Mouse (Mus musculus) heart, adult 11 months (tissue): ENCODE measurements around the gene Exoc4.

Experiments used
- DNase-seq: peaks from one replicate; pipeline ENCODE4 v3.0.0; 2022

The Exoc4 gene

DNA sequence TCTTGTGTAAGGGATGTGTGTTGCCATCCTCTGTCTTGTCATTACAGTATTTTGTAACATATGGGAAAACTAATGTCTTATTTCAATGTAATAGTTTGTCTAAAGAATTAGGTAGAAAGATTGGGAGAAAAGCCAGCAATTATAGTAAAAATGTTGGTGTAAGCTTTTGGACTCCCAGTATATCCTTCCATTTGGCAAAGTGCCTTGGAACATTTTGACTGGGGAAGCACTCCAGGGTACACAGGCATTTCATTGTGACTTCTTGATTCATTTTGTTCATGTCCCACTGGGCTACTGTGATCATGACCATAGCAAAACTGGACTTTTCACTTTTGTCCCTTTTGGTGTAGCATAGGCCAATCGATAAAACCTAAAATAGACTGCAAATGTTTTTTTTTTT is 61.6 kb downstream of the Exoc4 start:
- DNase-seq: no peak

DNA sequence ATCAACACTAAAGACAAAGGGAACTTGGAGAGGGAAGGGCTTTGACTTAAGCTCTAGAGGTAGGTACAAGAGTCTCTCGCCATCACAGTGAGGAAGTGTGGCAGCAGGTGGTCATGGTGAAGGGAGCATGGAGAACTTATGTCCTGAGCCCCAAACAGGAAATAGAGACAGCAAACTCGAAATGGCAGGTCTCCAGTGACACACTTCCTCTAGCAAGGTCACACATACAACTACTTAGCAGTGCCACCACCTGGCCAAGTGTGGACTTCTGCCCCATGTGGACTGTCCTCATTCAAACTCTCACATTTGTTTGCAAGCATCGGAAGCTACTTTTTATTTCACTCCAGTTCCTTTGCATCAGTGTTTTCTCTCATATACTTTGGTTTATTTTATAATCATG is 74.0 kb downstream of the Exoc4 start:
- no peak for DNase-seq

DNA sequence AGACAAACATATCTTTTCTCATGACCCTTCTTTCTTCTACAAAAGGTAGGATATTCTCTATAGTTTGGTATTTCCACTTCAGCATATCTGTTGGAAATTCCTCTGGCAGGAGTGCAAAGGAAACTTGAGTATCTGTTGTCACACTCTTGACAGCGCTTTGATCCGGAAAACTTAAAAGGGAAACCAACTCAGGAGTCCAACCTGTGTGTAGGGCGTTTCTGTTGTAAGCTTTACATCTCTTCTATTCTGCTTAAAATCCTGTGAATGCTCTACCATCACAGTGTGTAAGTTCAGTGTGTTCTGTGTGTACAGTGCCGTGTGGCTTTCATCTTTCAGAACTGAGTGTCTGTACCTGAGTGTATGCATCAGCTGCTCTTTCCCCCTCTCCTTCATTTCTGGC is 74.5 kb downstream of the Exoc4 start:
- DNase-seq: no peak

DNA sequence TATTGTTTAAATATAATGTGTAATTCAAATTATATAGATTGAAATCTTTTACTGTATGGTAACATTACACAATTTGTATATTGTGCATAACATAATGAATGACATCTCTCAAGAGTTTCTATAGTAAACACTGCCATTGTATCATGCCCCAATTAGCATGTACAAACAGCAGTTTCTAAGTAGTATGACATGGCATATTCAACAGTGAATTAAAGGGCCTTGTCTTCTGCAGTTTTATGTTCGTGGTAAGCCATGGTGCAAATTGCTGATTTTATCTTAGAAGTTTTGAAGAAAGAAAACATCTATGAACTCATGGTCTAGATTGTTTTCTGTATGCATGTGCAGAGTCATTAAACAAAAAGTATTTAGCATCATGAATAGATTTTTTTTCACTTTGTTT is 79.4 kb downstream of the Exoc4 start:
- no peak for DNase-seq

DNA sequence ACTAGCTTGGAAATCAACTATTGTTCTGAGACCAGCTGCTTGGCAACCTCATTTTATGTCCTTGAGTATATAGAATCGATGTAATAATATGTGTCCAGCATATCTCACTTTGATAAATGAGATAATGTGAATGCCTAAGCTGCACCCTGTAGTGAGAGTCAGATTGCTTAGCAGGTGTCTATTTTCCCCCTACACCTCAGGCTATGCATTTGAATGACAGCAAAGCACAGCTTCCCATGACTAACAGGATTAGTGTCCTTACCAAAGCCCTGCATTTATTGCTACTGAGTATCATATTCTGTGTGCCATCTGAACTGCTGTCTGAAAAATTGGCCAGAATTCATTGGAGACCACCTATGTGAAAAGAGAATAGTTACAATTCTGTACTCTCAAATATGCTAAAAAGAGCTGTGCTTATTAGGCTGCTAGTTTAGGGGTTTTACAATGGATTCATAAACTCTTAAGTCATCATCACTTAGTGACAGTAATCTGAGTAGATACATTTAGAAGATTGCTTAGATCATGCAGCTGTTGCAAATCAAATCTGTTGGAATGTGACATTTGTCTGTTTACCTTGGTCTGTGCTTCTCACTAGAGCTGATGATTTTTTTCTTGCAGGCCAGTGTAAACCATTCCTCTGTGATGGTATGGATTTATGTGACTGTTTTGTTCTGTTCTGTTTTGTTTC is 98.3 kb downstream of the Exoc4 start:
- DNase-seq: no peak

DNA sequence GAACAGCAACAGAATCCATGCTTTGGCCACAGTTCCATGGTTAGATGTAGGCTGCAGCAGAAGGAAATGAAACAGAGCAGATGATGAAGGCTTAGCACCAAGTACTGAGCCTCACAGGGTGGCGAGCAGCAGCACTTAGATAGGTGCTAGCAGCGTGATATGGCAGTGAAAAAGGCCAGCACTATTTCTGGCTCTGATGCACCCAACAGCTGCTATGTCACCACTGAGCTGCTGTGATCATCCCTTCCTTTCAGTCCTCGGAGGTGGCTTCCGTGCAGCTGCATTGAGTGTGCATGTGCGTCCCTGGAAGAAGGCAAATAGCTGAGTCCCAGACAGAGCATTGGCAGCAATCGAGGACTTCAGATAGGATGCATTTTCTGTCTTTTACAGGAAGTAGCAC is 112.7 kb downstream of the Exoc4 start:
- DNase-seq: peak; percentile 89

DNA sequence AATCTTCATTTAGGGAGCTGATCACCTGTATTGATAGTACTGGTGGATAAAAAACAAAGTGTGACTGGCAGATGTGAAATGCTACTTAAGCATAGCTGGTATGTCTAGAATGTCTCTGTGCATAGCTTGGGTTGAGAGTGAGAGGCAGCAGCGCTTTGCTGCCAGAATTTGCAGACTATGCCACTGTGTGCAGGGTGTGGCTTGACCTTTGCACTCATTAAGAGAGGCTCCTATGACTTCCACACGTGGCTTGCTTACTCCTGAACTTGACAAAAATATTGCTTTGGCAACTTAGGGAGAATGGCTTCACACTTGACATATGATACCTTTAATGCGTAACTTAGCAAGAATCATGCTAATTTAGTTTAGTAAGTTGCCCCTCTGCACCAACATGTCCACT is 131.6 kb downstream of the Exoc4 start:
- DNase-seq: no peak

DNA sequence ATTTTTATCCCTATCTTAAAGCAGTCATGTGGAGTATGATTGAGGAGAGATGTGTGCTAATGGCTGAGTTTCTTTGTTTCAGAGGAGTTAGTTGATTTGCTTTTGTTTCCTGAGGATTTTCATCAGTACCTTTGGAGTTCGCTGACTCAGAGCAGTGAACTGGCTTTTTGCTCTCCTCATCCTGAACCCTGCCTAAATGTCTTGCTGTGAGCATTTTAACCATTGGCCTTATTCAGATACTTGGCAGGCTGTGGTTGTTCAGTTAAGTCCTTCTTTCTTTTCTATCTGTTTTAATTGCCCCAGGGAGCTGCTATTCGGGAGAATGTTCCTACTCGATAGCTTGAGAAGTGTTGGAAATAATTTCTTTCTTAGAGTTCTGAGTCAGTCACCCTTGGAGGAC is 133.3 kb downstream of the Exoc4 start:
- no peak for DNase-seq

DNA sequence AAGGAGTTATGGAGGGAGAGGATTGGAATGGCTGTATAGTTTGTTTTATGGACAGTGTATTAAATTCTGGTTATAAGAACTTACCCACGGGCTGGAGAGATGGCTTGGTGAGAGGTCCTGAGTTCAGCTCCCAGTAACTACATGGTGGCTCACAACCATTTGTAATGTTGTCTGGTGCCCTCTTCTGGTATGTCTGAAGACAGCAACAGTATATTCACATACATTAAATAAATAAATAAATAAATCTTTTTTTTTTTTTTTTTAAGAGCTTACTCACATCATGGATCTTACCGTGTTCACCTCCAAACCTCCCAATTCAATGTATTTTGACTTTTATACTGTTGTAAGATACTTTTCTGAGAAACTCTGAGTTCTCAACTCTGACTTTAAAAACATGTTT is 143.1 kb downstream of the Exoc4 start:
- DNase-seq: peak; percentile 51

DNA sequence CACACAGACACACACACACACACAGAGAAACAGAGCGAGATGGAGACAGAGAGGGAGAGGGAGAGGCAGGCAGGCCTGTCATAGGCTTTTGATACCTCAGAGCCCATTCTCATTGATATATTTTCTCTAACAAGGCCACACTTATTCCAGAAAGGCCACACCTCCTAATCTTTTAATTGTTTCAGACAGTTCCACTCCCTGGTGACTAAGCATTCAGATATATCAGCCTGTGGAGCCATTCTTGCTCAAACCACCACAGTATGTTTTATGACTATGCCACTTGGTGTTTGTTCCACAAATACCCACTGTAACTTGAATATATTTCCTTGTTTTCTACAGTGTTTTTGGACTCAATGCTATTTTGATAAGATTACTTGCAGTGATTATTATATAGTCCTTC is 150.6 kb downstream of the Exoc4 start:
- DNase-seq: no peak

DNA sequence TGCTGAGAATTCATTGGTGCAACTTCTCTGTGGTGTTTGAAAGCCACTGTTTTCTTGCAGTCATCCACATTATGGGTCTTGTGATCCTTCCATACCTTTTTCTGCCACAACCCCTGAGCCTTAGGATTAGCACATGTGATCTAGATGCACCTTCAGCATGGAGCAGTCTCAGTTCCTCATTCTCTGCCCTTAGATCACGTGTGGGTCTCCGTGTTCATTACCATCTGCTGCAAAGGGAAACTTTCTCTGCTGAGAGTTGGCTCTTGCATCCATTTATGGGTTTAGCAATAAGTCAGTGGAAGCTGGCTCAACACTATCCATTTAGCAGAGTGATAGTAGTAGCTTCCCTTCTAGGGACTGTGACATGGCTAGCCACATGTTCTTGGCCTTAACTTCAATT is 152.3 kb downstream of the Exoc4 start:
- DNase-seq: peak; percentile 93

DNA sequence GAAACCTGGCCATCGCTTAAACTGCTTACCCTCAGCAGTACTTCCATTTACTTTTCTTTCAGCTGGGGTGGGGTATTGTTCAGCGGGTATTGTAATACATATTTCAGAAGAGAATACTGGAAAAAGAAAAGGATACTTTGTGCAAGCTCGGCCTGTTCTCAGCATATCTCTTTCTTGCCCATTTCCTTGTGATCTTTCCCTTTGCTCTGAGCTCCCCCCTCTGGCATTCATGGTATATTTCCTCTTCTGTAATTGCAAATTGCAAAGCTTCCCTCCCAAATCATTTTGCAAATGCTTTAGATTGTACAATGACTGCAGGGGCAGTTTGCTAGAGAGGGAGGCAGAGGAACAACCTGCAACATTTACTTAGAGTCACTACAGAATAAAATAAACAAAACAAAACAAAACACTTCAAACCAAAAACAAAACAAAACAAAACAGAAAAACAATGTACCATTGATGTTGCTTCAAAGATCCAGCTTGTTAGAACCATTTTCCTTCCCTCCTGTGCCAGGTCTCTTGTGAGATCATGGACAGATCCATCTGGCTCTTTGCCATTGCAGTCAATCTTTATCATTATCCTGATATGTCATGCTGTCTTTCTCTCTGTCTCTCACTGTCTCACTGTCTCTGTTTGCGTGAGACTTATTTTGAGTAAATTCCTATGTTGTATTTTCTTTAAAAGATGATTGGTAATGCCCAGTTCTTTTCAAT is 156.8 kb downstream of the Exoc4 start:
- DNase-seq: no peak

DNA sequence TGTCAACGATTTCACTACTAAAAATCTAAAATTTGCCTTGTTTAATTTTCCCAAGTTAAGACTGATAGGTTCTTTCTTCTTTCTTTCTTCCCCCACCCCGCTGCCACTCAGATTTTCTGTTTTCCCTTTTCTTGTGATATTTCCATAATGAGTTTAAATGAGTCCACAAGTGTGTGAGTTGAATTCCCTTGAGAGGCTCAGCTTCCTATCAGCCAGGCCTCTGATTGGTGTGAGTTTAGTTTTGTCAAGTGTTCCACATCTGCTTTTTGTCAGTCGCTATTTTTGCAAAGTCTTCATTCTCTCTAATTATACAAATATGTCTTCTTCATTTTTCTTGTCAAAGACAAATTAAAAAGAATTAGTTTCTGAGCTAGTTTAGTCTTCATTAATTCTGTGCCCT is 160.7 kb downstream of the Exoc4 start:
- no peak for DNase-seq

DNA sequence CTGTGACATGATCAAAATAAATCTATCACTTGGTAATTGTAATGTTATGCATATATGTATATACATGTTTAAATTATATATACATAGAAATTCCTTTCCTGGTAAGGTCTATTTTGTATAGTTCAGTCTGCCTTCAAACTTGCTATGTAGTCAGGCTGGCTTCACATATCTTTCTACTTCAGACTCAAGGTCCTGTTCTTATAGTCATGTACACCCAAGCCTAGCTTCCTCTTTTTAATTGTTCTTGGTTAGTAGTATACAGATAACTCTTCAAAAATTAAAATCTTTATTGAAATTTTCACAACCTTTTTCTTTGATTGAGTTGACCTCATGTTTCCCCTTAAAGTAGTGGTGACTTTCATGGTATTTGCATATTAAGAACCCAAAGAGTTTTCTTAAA is 176.1 kb downstream of the Exoc4 start:
- DNase-seq: no peak

DNA sequence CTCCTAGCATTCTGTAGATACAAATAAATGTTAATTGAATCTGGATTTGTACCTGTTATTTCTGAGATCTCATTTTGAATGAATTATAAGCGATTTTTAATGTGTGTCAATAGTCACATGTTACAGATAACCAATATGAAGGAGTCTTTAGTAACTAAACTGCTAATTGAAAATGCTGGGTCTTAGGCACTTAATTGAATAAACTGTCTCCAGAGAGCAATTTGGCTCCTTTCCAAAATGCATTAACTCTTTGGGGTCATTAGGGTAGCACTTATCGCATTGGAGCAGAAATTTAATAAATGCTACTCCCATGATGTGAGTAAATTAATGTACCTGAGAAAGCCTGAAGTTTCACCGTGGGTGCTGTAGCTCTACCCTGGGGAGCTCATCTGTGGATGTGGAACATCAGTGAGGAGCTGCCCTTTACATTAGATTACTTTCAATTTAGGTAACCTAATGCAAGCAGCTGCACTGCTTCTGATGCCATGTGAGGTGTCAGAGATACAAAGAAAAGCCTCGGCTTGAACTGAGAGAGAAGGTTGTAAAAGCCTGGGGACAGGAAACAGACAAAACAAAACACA is 182.4 kb downstream of the Exoc4 start:
- DNase-seq: no peak

DNA sequence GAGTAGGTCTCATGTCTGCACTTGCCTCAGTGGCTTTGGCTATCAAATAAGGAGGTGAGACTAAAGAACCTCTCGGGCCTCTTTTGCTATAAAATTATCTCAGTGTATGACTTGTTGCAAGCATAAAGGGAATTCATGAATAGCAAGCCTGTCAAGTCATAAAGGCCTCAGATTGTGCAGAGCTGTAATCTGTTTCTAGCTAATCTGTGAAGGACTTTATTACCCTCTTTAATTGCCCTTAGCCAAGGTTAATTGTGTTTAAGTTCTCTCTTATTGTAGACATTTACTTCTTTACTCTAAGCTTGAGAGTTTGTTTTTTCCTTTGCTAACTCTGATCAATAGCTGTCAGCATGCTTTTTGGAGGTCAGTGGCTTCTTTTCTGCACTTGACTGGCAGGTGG is 191.6 kb downstream of the Exoc4 start:
- no peak for DNase-seq

DNA sequence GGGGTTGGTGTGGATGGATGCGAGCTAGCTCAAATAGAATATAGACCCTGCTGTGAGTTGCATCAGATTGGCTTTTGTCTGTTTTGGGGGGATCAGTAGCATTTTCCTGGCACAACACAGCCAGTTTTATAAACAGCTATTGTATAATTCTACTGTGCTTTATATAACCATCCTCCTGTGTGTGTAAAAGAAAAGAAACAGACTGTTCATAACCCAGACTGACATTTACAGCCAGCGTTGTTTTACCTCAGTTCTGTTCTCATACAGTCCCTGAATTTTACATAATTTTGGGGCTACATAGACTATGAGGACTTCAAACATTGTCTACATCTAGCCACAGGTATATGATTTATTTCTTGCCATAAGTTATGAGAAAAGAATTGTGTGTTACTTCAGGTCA is 204.9 kb downstream of the Exoc4 start:
- DNase-seq: no peak

DNA sequence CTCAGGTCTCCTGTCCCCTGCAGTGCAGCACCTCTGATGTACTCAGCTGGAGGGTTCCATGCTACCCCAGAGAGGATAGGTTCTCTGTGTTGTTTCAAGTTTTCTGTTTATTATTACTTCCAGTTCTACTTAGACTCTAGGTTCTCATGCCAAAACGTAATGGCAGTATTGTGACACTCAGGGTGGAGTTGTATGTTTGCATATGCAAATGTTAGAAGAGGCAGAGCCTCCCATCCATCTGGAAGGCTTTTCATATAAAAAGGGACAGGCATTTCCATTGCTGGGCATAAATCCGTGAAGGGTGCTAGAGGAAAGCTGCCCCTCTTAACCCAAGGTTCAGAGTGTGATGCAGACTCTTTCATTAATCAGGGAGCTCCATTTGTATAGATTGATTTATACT is 205.5 kb downstream of the Exoc4 start:
- DNase-seq: no peak

DNA sequence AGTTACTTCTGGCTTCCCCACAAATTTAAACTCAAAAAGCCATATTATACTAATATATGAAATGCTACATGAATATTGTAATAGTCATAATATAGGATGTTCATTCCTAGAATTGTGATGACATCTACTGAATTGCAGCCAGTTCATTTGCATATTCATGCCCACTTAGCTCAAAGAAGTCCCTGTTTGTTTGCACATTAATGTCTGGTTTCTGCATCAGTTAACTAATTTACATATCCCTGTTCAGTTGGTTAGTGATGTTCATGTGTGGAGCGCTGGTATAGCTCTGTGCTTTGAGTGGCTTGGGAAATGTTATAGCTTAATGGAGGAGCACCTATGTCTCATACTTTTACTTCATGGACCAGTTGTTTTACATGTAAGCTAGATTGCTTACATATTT is 206.4 kb downstream of the Exoc4 start:
- no peak for DNase-seq

DNA sequence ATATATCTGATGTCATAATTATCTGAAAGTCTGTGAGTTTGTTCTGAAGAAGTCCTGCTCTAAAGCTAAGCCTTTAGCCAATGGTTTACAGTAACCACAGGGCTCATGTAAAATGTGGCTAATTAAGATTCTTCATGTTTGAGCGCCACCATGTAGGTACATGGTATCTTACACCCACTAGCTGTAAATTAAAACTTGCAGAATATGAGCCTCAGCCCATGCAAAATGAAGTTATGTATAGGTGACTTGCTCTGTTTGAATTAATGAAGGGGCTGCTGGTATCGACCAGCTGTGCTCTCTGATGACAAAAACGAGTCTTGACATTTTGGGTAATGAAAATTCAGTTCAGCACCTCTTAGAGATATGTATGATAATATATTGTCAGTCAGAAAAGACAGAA is 216.0 kb downstream of the Exoc4 start:
- DNase-seq: no peak

DNA sequence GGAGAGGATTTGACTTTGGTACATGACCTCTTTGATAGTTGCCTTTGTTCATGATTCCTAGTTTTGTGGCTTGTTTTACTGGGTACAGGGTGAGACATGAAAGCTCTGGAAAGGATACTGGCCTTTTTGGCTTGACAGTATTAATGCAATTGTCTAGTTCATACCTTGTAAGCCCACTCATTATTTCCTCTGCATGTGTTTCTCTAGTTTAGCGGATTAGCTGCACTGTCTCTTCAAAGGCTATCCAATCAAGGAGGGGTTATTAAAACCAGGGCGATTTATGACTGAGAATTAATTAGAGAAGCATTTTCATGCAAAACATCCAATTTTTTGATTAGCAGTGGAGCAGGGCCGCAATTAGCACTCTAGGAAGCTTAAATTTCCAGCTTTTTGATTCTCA is 216.5 kb downstream of the Exoc4 start:
- no peak for DNase-seq

DNA sequence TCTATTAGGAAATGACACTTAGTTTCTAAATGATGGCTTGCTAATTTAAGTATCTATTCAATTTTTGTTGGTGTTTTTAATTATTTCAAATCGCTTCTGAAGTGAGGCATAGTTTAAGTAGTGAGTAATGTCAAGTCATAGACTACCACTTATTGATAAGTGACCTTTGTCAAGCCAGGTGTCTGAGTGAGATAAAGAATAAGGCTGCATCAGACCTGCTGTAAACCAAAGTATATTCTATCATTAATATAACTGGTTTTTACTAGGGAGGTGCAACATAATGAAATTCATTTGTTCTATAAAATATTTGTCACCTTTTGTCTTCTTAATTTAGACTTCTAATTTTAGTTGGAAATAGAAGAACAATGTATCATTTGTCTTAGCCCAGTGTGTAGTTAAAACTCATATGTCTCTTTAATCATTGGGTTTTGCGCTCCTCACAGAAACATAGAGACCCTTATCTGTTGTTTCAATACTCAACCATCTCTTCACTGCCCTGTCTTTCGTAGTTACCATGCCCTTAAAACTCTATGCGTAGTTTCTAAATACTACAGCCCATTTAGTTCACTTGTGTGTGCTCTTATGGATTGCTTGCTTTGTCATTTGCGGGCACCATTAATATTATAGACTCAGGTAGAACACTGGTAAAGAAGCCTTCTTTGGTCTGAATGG is 217.4 kb downstream of the Exoc4 start:
- no peak for DNase-seq

DNA sequence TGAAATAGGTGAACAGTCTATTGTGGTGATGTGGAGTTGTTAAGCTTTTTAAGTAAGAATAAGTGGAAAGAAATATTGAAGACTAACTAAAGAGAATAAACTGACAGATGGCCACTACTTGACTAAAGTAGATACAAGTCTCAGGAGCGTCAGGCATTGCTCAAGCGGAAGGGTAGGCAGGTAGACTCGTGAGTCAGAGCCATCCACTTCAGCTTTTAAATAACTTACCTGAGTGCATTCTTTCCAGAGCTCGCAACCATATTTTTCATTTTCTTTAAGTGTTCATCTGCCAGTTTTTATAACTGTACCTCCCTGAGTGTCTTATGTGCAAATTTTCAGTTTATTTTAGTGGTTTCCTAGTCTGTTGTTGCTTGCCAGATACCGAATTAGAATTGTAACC is 219.6 kb downstream of the Exoc4 start:
- no peak for DNase-seq

DNA sequence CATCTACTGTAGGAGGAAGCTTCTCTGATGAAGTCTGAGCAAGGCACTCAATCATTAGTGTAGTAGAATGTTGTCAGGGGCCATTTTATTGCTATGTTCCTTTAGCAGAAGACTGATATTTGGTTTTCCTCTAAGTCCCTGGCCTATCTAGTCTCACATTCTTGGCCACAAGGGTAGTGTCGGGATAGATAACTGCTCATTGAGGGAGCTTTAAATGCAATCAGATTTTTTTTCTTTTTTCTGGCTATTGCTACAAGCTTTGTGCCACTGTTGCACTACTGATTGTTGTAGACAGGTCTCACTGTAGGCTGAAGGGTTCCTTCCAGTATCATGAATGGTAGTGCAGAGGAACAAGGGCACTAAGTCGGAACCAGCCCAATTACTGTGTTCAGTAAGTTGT is 227.2 kb downstream of the Exoc4 start:
- DNase-seq: no peak
